Mouse (Mus musculus): ENCODE data around the gene Arhgap6.

DNA sequence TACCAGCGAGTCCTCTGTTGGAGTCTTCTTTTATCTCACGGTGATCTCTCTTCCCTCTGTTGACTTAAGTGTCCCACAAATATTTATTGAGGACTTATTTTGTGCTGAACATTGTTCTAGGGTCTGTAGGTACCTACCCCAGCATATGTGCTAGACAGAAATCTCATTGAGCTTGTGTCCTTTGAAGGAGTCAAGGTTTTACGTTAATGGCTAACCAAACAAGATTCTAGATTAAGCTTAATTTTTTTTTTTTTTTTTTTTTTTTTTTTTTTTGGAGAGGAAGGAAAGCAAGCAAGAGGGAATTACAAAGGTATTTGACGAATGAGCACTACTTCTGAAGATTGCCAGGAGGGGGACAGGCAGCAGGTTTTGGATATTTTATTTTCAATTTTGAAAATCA lies 242.5 kb downstream of the Arhgap6 start:
- TF ChIP-seq CTCF (IDR thresholded peaks at IDR 0.05) (no peak), POLR2A (IDR thresholded peaks at IDR 0.05; ENCODE audit: insufficient read depth, low read depth, low read length) (no peak), EP300 (IDR thresholded peaks at IDR 0.05; ENCODE audit: insufficient read depth, low read depth, low read length) (no peak)

Measured in heart, adult 2 months (tissue).